Mouse (Mus musculus) intestine, postnatal 0 days (tissue): Measurements from ENCODE around the gene Rnf181. TPM values are rescaled to one million over a fixed set of nuclear protein-coding genes. Genes with fewer than 3 reads are reported as not detected.

Source experiments
- ATAC-seq: fragments of 200-750 bp; cut with Nextera tagmentation; 2 replicates; pipeline ENCODE4 v1.8.0; 2017; ENCODE audit warnings: mild to moderate bottlenecking, moderate TSS enrichment, moderate library complexity
- H3K27ac ChIP-seq: fragments of 300-500 bp; sonication (generic); 2 replicates; pipeline ENCODE4 v1.5.1; 2014; ENCODE audit warnings: mild to moderate bottlenecking, low read depth, low read length, moderate library complexity
- H3K27me3 ChIP-seq: fragments of 300-500 bp; sonication (generic); replicated peaks from 2 replicates; pipeline ENCODE4 v1.6.1; 2014; ENCODE audit warnings: low read length, mixed read lengths; ENCODE audit not compliant: control insufficient read depth, insufficient read depth
- H3K36me3 ChIP-seq: fragments of 300-500 bp; sonication (generic); 2 replicates; pipeline ENCODE4 v1.6.1; 2014; ENCODE audit warnings: mild to moderate bottlenecking, moderate library complexity; ENCODE audit not compliant: control insufficient read depth, insufficient read depth
- H3K4me1 ChIP-seq: fragments of 300-500 bp; sonication (generic); replicated peaks from 2 replicates; pipeline ENCODE4 v1.6.1; 2014; ENCODE audit warnings: antibody characterized with exemption, low read length, mixed read lengths; ENCODE audit not compliant: control insufficient read depth, insufficient read depth
- H3K4me2 ChIP-seq: fragments of 300-500 bp; sonication (generic); replicated peaks from 2 replicates; pipeline ENCODE4 v1.6.1; 2014; ENCODE audit warnings: low read depth, mild to moderate bottlenecking, moderate library complexity
- H3K4me3 ChIP-seq: fragments of 300-500 bp; sonication (generic); 2 replicates; pipeline ENCODE4 v1.5.1; 2014; ENCODE audit warnings: low read depth, low read length
- H3K9ac ChIP-seq: fragments of 300-500 bp; sonication (generic); 2 replicates; pipeline ENCODE4 v1.6.1; 2014; ENCODE audit warnings: mild to moderate bottlenecking, low read depth, low read length
- H3K9me3 ChIP-seq: fragments of 300-500 bp; sonication (generic); 2 replicates; pipeline ENCODE4 v1.6.1; 2016; ENCODE audit warnings: mixed run types; ENCODE audit not compliant: control insufficient read depth
- CTCF ChIP-seq: sonication (generic); IDR thresholded peaks from 2 replicates; pipeline ENCODE4 v1.5.1; 2016; ENCODE audit warnings: low read depth, mild to moderate bottlenecking, control low read depth, antibody characterized with exemption, moderate library complexity
- WGBS: fragments of 180-500 bp; shearing (Covaris S2); extraction: QIAGEN DNeasy Blood & Tissue Kit; methylation state at CpG from one replicate; pipeline ENCODE4 v1.1.7; 2014; 5-methylcytosine and 5-hydroxymethylcytosine counted together
- polyA plus RNA-seq: library from polyadenylated mRNA; unstranded; fragments of >200 nt; fragmentation: Nextera tagmentation; extraction: Ambion mirVana; gene quantifications from 2 replicates; pipeline ENCODE4 v1.2.1, GENCODE M21; 2015

Gene Rnf181
- polyA plus RNA-seq, 1 experiment from 2014 or later: 122 TPM

DNA sequence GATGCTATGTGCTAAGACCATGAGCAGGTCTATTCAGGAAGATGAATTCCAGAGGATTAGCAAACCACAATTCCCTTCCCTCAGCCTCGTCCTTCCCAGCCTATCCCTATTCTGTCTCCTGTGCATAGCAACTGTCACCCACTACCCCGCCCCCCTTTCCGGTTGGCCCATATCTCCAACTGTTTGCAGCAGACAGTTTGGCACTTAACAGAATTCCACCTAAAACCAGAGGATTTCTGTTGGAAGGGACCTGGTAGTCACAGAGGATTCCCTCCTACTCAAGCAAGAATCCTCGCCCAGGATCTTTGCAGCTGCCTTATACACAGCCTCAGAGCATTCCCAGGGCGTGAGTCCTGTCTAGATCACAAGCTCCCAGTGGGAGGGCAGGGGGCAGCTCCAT, 4.4 kb upstream of the Rnf181 start:
- Histone ChIP-seq H3K36me3 (no peaks in the 10 kb centered on the region), H3K27me3 (no peaks in the 10 kb centered on the region), H3K9ac (no peak overlapping the region), H3K27ac (no peak overlapping the region), H3K4me2 (no peak overlapping the region), H3K4me3 (no peak overlapping the region), H3K4me1 (0 out of 2 replicates have a peak, but pooled peaks cover 3% of the 10 kb centered on the region), H3K9me3 (no peaks in the 10 kb centered on the region)
- 52% methylated on average over 5 of the region's 5 CpGs for WGBS
- no peak for TF ChIP-seq CTCF
- no peak for ATAC-seq

DNA sequence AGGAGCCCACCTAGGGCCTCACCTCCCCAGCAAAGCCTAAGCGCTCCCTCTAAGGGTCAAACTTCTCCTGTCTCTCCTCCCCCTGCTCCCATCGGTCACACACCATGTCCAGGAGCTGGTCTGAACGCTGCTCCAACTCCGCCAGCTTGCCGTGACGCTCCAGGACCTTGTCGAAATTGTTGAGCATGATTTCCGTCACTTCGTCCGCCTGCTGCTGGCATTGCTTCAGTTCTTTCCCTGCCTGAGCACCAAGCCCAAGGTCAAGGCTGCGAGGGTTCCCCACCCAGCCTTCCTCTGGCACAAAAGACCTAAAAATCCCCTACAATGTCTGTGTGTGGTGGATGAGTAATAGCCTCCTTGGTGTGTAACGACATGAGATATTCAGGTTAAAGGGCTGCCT, 3.3 kb upstream of the Rnf181 start:
- no peak overlapping the region for H3K4me2 ChIP-seq
- no peaks in the 10 kb centered on the region for H3K27me3 ChIP-seq
- H3K4me3 ChIP-seq: no peak overlapping the region
- no peak overlapping the region for H3K27ac ChIP-seq
- TF ChIP-seq CTCF: no peak
- no peak overlapping the region for H3K9ac ChIP-seq
- H3K36me3 ChIP-seq: no peaks in the 10 kb centered on the region
- no peaks in the 10 kb centered on the region for H3K9me3 ChIP-seq
- no peak for ATAC-seq
- 0 out of 2 replicates have a peak, but pooled peaks cover 3% of the 10 kb centered on the region for H3K4me1 ChIP-seq
- 84% methylated on average over 12 of the region's 12 CpGs for WGBS

DNA sequence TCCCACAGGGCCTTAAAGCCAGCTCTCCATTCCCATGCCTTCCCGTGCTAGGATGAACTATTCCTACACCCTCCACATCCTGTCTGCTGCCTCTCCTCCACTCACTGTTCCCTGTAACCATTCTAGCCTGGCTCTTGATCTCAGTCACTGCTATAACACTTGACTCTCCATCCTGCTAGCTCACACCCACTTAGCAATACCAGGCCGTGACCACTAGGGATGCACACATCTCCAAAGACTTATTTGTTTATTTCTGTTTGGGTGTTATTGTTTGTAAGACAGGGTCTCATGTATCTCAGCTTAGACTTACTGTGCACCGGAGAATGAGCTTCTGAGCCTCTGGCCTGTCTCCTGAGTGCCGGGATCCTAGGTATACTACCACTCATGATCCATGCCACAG, 2.8 kb upstream of the Rnf181 start:
- Histone ChIP-seq H3K27me3 (no peaks in the 10 kb centered on the region), H3K36me3 (no peaks in the 10 kb centered on the region), H3K9ac (no peak overlapping the region), H3K4me3 (no peak overlapping the region), H3K4me1 (0 out of 2 replicates have a peak, but pooled peaks cover 3% of the 10 kb centered on the region), H3K9me3 (no peaks in the 10 kb centered on the region), H3K4me2 (no peak overlapping the region), H3K27ac (no peak overlapping the region)
- no peak for ATAC-seq
- TF ChIP-seq CTCF: peak; percentile 43
- 85% methylated on average over 4 of the region's 4 CpGs for WGBS

DNA sequence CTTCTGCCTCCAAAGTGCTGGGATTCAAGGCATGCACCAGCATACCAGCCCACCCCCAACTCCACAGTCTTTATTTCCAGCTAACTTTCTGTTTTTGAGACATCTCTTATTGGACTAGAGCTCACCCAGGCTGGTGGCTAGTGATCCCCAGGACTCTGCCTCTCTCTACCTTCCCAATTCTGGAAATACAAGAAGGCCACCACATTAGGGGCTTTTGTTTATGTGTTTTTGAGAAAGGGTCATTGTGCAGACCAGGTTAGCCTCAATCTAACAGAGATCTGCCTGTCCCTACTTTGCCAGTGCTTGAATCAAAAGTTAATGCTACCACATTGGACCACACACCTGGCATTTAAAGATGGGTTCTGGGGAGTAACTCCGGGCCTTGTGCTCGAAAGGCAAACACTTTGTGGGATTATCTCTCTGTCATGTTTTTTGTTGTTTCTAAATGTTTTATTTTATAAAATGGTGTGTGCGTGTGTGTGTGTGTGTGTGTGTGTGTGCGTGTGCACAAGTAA, 761 bp upstream of the Rnf181 start:
- H3K9ac ChIP-seq: no peak overlapping the region
- WGBS: 78% methylated on average over 4 of the region's 4 CpGs

DNA sequence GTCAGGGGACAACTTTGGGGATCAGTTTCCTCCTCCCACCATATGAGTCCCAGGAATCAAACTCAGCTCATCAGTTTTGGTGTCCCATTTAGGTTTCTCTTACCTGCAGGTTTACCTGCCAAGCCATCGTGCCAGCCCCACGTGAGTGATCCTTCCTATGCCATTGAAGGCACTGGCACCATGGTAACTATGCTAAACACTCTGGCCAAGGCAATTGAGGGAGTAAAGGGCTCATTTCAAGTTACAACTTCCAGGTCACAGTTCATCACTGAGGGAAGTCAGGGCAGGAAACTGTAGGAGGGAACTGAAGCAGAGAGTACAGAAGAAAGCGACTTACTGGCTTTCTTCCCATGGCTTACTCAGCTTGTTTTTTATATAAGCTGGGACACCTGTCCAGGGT, 452 bp downstream of the Rnf181 start:
- H3K4me2 ChIP-seq: no peak overlapping the region
- H3K9ac ChIP-seq: no peak overlapping the region
- no peak overlapping the region for H3K4me3 ChIP-seq
- ATAC-seq: no peak
- no peaks in the 10 kb centered on the region; the same call in 1 of the 2 replicates for H3K4me1 ChIP-seq
- no peak overlapping the region for H3K27ac ChIP-seq
- 63% methylated on average over 3 of the region's 3 CpGs for WGBS
- H3K9me3 ChIP-seq: no peaks in the 10 kb centered on the region
- TF ChIP-seq CTCF: no peak
- H3K36me3 ChIP-seq: no peaks in the 10 kb centered on the region
- no peaks in the 10 kb centered on the region for H3K27me3 ChIP-seq

More for the DNA sequence above, 761 bp upstream of the Rnf181 start:
- Histone ChIP-seq H3K9me3 (no peaks in the 10 kb centered on the region), H3K4me3 (no peak overlapping the region), H3K27me3 (no peaks in the 10 kb centered on the region), H3K4me2 (no peak overlapping the region), H3K4me1 (no peaks in the 10 kb centered on the region), H3K27ac (no peak overlapping the region), H3K36me3 (no peaks in the 10 kb centered on the region)
- ATAC-seq: no peak
- no peak for TF ChIP-seq CTCF

DNA sequence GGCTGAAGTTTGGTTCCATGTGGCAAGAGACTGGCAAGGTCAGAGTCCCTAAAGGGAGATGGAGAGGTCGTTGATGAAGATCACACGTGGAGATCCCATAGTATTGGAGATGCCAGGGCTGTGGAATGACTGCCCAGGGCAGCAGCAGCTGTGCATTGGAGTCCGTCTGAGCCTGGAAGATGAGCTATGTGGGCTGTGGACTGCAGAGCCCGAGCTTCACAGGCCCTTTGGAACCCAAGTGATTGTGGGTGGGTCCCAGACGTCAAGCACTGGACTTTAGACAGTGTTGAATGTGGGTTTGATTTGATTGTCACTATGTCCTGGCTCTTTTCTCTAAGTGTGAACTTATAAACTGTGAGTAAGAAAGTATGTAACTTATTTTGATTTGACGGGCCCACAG, 1.8 kb downstream of the Rnf181 start:
- no peak for TF ChIP-seq CTCF
- ATAC-seq: no peak
- no peak overlapping the region for H3K27ac ChIP-seq
- no peak overlapping the region for H3K9ac ChIP-seq
- peaks cover 5% of the 10 kb centered on the region; the same call in 1 of the 2 replicates for H3K4me1 ChIP-seq
- H3K36me3 ChIP-seq: no peaks in the 10 kb centered on the region; the same call in 1 of the 2 replicates
- no peaks in the 10 kb centered on the region for H3K9me3 ChIP-seq
- no peak overlapping the region for H3K4me2 ChIP-seq
- 48% methylated on average over 6 of the region's 6 CpGs for WGBS
- H3K27me3 ChIP-seq: no peaks in the 10 kb centered on the region
- no peak overlapping the region for H3K4me3 ChIP-seq

DNA sequence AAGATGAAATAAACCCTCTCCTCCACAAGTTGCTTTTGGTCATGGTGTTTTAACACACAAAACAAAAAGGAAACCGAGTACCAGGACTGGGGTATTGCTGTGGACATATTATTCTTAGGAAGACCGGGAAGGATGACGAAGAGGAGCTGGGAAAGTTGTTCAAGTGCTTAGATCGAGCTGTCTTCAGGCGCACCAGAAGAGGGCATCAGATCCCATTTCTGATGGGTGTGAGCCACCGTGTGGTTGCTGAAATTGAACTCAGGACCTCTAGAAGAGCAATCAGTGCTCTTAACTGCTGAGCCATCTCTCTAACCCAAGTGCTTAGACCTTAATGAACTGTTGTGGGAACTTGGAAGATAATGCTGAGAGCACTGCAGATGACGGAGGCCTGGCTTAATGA, 2.7 kb downstream of the Rnf181 start:
- ATAC-seq: no peak
- WGBS: 46% methylated on average over 7 of the region's 7 CpGs
- H3K27me3 ChIP-seq: no peaks in the 10 kb centered on the region

More for the DNA sequence above, 2.7 kb downstream of the Rnf181 start:
- H3K9ac ChIP-seq: no peak overlapping the region
- H3K4me1 ChIP-seq: peaks cover 5% of the 10 kb centered on the region; the same call in 1 of the 2 replicates
- H3K4me2 ChIP-seq: no peak overlapping the region
- no peak overlapping the region for H3K4me3 ChIP-seq
- H3K27ac ChIP-seq: no peak overlapping the region
- no peaks in the 10 kb centered on the region for H3K9me3 ChIP-seq
- peaks cover 8% of the 10 kb centered on the region; the same call in 1 of the 2 replicates for H3K36me3 ChIP-seq
- peak; percentile 53 for TF ChIP-seq CTCF
